Mouse (Mus musculus) CD4-positive naive resting alpha-beta T cell, adult 76 days (primary cell): ENCODE measurements around the gene Aktip. TPM values are rescaled to one million over a fixed set of nuclear protein-coding genes. Genes with fewer than 3 reads are reported as not detected.

Source experiments
- total RNA-seq: library from RNA; stranded (reverse); gene quantifications from one replicate; pipeline ENCODE4 v1.2.4, GENCODE M21; 2023

Aktip gene
- total RNA-seq: 11.9 TPM

GRCm38 (mm10) chr8:91199876-91200275 lies at the start of gene Aktip:
Gene Aktip, minus strand, starts transcription at chr8:91199976.

GRCm38 (mm10) chr8:91069834-91070233 lies 129.9 kb downstream of the Aktip start, which contains the start of gene Rbl2:
Gene Rbl2, plus strand, starts transcription at chr8:91070057.

Other genes with a start within 250 kb of the Aktip start
- 102 TPM for gene Rbl2, start 129.9 kb downstream of the Aktip start, total RNA-seq
- gene Rpgrip1l, start 113.3 kb upstream of the Aktip start, total RNA-seq: 2.6 TPM
- gene Fto, start 113.5 kb upstream of the Aktip start, total RNA-seq: 68.4 TPM